Mouse (Mus musculus): ENCODE data around the gene Fuz. TPM values are rescaled to one million over a fixed set of nuclear protein-coding genes. Genes with fewer than 3 reads are reported as not detected.
A peak's percentile ranks its signal among the peaks of the same experiment; 100 is the strongest.
"Not testable (repeated sequence)": the region's sequence is repeated elsewhere in the genome, so short reads cannot be mapped to it uniquely, and the experiment has no call there.

Fuz gene
- total RNA-seq, 2 experiments from 2014 or later, result 1.3 to 4.3 TPM

DNA sequence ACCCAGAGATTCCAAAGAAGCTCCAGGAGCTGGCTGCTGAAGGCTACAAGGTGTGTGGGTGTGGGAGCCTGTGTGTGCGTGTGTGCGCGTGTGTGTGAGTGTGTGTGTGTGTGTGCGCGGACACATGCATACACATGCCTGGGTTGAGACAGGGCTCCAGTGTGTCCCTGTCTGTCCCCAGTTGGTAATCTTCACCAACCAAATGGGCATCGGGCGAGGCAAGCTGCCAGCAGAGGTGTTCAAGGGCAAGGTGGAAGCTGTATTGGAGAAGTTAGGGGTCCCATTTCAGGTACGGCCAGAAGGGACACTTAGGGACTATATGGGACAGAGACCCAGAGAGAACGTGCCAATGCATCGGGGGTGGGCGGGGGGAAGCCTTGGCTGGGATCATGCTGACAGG is 36.0 kb upstream of the Fuz start:
- ATAC-seq (replicated peaks; ENCODE audit: low FRiP score, poor library complexity, severe bottlenecking), result no peak

DNA sequence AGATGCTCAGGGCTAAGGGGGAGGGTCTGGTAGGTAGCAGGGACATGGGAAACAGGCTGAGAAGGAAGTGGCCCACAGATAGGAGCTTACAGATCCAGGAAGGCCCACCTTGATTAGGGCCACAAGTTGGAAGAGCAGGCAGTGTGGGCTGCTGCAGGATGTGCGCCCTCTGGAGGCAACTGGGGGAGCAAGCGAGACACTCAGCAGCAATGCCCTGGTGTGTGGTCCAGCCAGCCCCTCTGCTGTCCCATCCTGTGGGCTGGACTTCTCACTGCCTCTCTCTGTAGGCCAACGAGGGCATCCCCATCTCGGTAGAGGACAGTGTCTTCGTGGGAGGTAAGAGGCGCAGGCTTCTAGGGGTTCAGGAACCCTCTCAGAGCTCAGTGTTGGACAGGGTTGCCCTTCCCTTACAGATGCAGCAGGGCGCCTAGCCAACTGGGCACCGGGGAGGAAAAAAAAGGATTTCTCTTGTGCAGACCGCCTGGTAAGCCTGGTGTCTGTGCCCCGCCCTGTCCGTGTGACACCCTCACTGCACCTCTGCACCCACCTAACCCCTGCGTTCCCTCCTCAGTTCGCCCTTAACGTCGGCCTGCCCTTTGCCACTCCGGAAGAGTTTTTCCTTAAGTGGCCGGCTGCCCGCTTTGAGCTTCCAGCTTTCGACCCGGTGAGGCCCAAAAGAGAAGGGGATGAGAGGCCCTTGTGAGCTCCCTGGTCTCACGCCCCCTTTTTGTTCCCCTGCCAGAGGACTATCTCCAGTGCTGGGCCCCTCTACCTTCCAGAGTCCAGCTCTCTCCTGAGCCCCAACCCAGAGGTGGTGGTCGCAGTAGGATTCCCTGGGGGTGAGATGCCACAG is 35.1 kb upstream of the Fuz start:
- ATAC-seq (replicated peaks; ENCODE audit: low FRiP score, poor library complexity, severe bottlenecking), result peak; percentile 48

DNA sequence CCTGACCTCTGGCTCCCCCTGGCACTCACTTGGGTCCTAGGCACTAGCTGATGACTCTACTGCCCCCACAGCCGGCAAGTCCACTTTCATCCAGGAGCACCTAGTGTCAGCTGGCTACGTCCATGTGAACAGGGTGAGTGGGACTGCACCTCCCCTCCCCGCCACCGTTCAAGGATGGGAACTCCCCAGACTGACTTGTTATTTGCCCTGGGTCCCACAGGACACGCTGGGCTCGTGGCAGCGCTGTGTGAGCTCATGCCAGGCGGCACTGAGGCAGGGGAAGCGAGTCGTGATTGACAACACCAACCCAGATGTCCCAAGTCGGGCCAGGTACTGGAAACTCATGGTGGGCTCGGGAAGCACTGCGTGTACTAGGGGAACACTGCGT is 34.5 kb upstream of the Fuz start:
- no peak for ATAC-seq (replicated peaks; ENCODE audit: low FRiP score, poor library complexity, severe bottlenecking)

DNA sequence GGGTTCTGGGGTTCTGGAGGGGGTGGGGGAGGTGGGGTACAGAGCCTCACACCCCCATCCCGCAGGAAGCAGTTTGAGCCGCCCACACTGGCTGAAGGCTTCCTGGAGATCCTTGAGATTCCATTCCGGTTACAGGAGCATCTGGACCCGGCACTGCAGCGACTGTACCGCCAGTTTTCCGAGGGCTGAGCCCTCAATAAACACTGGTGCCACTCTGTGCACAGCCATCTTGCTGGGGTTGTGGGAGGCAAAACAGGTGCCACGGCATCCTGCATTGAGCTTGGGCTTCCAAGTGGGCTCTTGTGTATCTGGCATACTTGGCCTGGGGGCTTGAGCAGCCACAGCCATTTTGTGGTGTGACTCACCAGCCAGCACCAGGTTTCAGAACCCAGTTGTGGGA is 33.4 kb upstream of the Fuz start:
- no peak for ATAC-seq (replicated peaks; ENCODE audit: low FRiP score, poor library complexity, severe bottlenecking)

DNA sequence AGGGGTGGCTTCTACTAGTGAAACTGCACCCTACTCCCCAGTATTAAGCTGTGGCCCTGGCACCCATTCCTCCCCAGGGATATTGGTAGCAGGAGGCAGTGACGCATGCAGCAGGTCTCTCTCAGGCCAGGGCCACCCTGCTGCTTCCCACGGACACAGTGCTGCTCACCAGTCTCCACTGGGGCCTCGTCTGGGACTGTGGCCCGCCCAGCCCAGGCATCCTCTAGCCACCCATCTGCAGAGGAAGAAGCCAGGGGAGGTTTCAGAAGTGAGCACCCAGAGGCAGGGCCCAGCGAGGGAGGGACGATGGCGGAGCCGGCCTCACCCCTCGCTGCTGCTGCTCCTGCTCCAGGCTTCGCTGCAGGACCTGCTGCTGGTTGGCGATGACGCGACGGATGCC is 32.7 kb upstream of the Fuz start:
- ATAC-seq (replicated peaks; ENCODE audit: low FRiP score, poor library complexity, severe bottlenecking), result no peak

DNA sequence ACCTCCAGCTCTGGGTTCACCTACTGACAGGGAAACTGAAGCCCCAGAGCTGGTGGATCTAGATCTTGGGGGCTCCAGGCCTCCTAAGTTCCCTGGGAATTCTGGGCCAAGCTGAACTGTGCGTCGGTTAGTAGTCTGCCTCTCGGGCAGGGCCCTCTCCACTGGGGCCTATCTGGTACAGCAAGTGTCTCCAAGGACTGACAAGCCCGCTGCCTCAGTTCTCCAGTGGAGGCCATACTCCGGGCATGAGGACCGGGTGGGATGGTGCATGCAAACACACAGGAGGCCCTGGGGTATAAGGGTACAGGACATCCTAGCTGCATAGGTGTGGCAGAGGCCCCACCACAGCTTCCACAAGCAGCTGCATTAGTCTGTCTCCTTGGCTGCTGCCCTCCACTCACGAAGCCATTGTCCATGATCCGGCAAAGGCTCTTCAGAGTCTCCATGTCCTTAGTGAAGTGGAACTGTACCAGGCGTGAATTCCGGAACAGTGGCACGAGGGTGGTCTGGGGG is 31.8 kb upstream of the Fuz start:
- ATAC-seq (replicated peaks; ENCODE audit: low FRiP score, poor library complexity, severe bottlenecking), result no peak

DNA sequence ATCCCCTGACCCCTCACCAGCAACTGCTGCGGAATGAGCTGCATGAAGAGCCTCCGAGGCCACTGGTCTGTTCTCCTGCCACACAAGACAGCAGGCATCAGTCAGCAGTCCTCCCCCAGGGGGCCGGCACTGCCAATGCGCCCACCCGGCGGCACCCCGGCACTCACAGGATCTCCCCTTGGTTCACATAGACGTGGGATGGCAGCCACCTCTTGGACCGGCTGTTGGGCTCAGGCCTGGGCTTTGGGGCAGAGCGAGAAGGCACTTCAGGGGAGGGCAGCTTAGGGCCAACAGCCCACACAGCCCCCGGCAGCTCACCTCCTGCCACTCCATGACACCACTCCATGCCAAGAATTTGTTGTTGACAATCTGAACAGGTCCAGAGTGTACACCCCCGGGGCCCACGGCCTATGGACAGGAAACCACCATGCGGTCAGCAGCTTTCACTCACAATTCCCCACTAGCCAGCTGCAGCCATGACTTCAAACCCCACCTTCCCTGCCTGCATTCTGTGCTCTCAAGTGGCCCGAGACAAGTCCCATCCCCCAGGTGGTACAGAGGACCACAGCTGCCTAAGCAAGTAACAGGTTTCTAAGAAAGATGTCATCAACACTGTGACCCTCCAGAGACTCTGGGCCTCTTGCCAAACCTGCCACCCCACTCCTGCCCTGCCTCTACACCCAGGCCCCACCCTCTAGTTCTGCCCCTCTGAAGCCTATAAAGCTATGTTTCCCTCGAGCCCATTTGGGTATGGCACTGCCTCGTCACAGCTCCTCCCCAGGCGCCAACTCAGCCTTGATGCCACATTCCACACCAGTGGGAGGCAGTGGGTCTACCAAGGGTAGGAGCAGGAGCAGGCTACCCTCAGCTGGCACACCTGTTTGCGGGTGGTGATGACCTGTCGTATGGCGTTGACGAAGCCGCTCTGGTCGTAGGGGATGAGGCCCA is 31.0 kb upstream of the Fuz start:
- ATAC-seq (replicated peaks; ENCODE audit: low FRiP score, poor library complexity, severe bottlenecking), result no peak

DNA sequence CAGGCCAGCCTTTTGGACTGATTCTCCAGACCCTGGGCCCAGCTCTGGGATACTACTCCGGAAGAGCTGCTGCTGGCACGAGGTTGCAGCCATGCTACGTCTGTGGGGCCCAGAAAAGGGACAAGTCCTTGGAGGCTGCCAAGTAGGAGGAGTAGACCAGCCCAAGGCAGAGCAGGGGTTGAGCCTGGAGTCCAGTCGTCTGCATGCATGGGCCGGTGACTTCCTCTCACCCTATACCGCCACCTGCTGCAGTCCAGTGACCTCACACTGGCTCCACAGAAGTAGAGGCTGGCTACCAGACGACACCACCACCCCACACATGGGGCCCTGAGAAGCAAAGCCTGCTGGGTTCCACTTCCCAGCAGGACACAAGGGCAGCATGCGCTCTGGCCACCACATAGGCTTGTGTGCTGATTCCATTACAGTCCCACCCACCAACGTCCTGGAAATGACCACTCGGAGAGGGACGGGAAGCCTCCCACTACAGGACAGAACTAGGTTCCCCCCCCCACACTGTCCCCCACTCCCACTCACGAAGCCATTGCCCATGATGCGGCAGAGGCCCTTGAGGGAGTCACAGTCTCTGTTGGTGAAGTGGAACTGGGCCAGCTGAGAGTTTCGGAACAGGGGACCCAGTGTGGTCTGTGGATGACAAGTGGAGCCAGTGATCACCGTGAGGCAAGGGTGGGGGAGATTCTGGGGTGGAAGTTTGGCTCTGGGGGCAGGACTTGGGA is 29.4 kb upstream of the Fuz start:
- ATAC-seq (replicated peaks; ENCODE audit: low FRiP score, poor library complexity, severe bottlenecking), result no peak

DNA sequence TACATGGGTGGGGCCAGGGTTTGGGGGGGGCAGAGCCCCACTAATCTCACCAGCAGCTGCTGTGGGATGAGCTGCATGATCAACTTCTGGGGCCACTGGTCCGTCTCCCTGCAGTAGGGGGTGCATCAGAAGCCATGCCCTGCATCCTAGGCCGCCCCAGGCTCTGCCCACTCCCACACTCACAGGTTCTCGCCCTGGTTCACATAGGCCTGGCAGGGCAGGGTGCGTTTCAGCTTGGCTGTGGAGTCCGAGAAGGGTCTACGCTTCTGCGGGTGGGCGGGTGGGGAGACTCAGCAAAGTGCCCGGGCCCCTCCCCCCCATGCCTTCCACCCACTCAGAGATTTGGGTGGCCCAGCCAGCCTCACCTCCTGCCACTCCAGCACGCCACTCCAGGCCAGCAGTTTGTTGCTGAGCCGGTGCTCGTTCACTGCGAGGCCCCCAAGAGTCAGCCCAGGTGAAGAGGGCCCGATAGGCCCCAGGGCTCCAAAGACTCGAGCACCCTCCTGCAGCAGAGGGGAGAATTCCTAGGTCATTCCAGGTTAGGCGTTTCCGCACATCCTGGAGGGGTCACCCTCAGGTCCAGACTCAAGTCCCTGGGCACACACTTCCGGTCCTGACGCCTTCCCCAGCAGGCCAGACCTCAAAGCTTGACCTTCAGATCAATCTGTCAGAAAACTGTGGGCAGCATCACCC is 28.7 kb upstream of the Fuz start:
- ATAC-seq (replicated peaks; ENCODE audit: low FRiP score, poor library complexity, severe bottlenecking), result no peak

DNA sequence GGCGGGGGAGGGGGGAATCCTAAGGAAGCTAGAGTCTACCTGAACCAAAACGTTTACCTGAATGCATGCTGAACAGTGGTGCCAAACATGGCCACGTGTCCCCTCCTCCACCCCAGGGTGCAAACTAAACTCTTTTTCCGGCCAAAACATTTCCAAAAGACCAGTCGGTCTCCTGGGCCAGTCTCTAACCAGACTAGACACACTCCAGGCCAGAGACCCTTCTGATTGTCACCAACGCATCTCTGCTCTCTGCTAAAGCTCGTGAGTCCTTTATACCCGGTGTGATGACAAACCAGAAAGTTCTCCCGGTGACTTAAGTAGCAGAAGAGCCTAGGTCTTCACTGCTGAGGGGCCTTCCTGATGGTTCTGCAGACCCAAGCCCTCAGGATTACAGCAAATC is 28.1 kb upstream of the Fuz start:
- ATAC-seq (replicated peaks; ENCODE audit: low FRiP score, poor library complexity, severe bottlenecking), result no peak

DNA sequence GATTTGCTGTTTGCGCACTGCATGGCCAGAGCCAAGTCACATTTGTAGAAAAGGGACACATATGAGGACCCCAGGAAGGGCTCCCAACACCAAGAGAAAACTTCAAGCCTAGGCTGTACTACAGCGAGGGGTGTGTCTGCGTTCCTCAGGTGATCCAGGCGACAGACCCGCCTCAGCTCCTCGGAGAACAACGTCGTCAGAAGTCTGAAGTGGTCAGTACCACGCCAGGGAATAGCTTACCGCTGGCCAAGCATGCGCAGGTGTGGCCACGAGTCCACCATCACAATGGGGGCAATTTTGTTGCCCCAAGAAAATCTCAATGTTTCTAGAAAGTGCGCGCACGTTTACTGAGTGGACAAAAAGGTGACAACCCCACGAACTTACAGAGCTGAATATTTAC is 27.4 kb upstream of the Fuz start:
- no peak for ATAC-seq (replicated peaks; ENCODE audit: low FRiP score, poor library complexity, severe bottlenecking)

DNA sequence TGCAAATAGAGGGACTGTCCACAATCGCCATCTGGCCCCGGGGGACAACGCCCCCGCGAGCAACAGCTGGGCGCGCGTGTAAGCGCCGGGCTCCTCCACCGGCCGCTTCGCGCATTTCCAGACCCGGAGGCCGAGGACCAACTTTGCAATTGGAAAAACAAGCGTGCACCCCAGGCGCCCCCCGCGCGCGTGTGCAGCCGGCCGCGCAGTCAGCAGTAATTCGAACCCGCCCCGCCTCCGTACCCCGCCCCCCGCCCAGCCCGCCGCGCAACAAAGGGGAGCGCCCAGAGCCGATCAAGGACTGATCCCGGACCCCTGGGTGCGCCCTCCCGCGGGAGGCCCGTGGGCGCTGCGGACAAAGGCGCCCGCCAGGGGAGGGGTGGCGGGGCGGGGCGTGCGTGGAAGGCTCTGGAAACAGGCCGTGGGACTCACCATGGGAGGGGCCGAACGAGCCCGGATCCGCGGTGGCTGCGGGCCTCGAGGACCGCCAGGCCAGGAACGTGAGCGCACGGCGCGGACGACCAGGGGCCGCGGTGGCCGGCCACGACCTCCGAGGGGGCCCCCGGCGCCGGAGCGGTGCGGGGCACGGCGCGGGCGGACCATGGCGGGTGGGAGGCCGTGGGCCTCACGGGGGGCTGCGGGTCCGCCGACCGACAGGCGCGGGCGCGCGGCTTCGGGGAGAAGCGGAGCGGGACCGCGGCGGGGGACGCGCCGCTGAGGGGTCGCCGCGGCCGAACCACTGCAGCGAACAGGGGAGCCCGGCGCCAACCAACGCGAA is 26.8 kb upstream of the Fuz start:
- no peak for ATAC-seq (replicated peaks; ENCODE audit: low FRiP score, poor library complexity, severe bottlenecking)

DNA sequence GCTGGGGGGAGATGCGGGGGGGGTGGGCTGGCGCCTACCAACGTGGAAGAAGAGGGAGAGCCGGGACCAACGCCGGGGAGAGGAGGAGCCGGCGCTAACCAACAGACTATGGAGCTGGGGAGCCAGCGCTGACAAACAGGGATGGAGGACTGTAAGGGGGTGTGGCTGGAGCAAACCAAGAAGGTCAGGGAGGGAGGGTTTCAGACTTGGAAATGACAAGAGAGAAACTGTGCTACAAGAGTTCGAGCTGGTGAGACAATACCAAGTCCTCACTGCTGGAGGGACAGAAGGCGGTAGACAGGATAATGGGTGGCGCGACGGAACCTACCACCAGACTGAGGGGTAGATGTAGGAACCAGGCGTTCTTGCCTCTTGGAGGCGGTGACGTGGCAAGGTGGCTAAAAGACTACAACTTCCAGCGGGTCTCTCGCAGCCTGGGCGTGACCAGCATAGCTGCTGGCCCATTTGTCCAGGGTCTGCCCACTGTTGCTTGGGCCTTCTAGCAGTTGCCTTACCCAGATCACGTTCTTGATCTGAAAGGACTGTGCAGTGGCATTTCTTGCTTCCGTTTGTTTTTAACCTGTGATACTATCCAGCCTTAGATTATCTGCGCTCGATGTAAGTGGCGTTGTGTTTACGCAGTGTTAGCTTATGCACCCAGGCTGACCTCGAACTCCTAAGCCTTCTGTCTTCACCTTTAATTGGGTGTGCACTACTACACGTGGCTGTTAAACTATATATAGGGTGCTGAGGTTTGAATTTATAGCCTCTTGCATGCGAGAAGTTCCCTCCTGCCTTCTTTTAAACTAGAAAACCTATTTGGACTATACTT is 26.0 kb upstream of the Fuz start, which contains the start of gene Ptov1:
Gene Ptov1, minus strand, starts transcription at position 92 of the 832 bp plus-strand sequence.
- peak; percentile 79 for ATAC-seq (replicated peaks; ENCODE audit: low FRiP score, poor library complexity, severe bottlenecking)

DNA sequence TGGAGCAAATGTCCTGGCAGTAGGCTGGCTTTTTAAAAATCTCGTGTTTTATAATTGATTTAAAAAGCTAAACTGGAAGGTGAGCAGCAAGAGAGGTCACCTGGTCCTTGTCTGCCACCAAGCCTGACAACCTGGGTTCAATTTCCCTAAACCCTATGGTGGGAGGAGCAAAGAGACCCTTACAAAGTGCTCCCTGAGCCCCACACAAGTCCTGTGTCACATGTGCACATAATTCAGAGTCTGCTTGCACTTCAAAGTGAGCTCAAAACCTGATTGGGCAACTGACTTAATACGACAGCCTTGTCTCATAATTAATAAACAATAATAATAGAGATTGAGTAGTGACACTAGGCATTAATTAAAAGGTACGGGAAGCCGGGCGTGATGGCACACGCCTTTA is 25.3 kb upstream of the Fuz start:
- no peak for ATAC-seq (replicated peaks; ENCODE audit: low FRiP score, poor library complexity, severe bottlenecking)

DNA sequence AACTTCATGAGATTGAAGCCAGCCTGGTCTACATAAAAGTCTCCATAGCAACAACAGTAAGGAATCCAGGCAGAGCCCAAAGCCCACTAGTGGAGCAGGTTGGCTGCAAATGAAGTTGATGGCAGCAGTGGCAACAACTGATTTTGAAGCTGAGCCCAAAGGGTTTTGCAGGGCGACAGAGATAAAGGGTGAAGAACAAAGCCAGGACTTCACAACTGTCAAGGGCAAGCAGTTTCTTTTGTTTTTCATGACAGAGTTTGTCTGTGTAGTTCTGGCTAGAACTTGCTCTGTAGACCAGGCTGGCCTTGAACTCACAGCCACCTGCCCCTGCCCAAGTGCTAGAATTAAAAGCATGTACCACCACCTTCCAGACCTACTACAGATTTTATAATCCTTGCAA is 24.7 kb upstream of the Fuz start:
- ATAC-seq (replicated peaks; ENCODE audit: low FRiP score, poor library complexity, severe bottlenecking), result no peak

DNA sequence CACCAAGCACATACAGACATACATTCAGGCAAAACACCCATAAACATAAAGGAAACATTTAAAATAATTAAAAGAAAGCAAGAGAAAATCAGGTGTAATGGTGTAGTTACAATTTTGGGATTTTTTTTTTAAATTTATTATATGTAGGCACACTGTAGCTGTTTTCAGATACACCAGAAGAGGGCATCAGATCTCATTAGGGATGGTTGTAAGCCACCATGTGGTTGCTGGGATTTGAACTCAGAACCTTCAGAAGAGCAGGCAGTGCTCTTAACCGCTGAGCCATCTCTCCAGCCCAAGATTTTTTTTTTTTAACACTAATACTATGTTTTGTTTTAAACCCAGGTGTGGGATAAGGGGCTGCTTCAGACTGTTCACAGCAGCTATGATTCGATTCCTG is 24.1 kb upstream of the Fuz start:
- ATAC-seq (replicated peaks; ENCODE audit: low FRiP score, poor library complexity, severe bottlenecking), result not testable (repeated sequence)

DNA sequence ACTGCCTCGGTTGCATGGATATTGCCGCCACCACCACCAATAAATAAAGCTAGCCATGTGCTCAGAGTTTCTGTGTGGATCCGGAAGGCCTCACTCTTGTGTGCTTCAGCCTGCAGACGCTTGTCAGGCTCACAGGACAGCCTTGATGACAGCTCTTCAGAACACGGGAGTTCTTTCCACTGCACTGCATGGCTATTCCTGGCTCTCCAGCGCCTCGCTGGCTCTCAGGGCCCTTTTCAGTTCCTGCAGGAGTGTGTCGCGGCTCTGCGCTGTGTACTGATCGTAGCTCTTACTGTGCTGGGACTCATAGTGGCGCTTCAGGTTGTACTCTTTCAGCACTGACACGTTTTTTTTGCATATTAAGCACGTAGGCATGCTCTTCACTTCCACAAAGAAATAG is 18.0 kb upstream of the Fuz start:
- no peak for ATAC-seq (replicated peaks; ENCODE audit: low FRiP score, poor library complexity, severe bottlenecking)

DNA sequence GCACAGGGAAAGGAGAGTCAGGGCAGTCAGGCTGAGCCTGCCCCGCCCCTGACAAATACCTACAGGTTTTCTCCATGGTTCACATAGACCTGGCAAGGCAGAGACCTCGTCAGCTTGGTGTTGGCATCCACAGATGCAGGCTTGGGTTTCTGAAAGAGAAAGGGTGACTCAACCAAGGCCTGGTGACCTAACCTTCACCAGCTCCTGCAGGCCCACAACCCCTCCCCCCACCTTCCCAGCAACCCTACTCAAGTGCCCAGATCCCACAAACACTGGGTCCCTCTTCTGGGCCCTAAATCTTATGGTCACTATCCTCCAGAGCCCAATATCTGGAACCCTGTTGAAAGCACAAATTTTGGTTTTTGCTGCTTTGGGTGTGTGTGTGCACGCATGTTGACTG is 12.8 kb upstream of the Fuz start:
- no peak for ATAC-seq (replicated peaks; ENCODE audit: low FRiP score, poor library complexity, severe bottlenecking)

Measured in erythroblast, adult 5-6 weeks (primary cell).